Mouse (Mus musculus): ENCODE results near the gene Ncoa1.

DNA sequence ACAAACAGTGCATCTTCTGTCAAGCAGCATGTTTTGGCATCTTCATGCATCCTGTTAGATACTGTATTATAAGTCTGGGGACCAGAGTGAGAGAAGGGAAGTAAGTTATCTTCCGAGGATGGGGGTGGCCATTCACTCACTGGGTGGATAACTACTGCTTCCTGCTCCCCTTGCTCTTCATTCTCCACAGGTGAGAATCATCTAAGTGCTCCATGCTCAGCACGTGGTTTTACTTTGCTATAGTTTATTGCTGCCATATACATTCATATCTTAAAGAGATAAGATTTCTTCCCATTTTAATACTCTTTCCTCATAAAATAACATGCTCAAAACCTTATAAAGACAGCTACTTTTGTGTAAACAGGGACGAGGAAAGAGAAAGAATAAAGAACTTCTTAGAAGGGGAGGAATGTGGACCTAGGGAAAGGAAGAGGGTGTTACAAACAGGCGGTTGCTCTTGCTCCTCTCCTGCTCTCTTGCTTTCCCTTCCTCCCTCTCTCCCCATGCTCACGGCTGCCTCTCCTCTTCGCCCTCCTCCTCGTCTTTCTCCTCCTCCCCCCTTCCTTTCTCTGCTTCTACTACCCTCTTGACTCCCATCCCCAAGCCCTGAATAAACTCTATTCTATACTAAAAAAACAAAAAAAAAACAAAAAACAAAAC, 97.6 kb downstream of the Ncoa1 start:
- TF ChIP-seq CTCF (IDR thresholded peaks at IDR 0.05; ENCODE audit: low read depth, low read length): no peak
- no peak for TF ChIP-seq POLR2A (IDR thresholded peaks at IDR 0.05; ENCODE audit: extremely low read depth, insufficient read depth, low read length)

Data from liver, adult 2 months (tissue).